Mouse (Mus musculus) stomach, postnatal 0 days (tissue): ENCODE measurements at regions not wholly inside any gene's neighbourhood (a gene's known extent, or its start where the extent isn't known, plus 50 kb on each side); places are given as distances from the start of the nearest gene placed in this dataset.

Experiments
- ATAC-seq: fragments of 200-750 bp; cut with Nextera tagmentation; 2 replicates; pipeline ENCODE4 v1.8.0; 2017; ENCODE audit not compliant: low FRiP score, low TSS enrichment
- DNase-seq: peaks from one replicate; pipeline ENCODE4 v3.0.0-alpha.2; 2016; ENCODE audit warnings: low spot score
- H3K27ac ChIP-seq: fragments of 300-500 bp; sonication (generic); replicated peaks from 2 replicates; pipeline ENCODE4 v1.5.1; 2014; ENCODE audit warnings: mild to moderate bottlenecking, control low read depth
- H3K27me3 ChIP-seq: fragments of 300-500 bp; sonication (generic); 2 replicates; pipeline ENCODE4 v1.6.1; 2014; ENCODE audit warnings: low read length; ENCODE audit not compliant: control insufficient read depth, insufficient read depth
- H3K36me3 ChIP-seq: fragments of 300-500 bp; sonication (generic); 2 replicates; pipeline ENCODE4 v1.6.1; 2014; ENCODE audit warnings: low read length, mixed read lengths; ENCODE audit not compliant: control insufficient read depth, insufficient read depth
- H3K4me1 ChIP-seq: fragments of 300-500 bp; sonication (generic); replicated peaks from 2 replicates; pipeline ENCODE4 v1.6.1; 2014; ENCODE audit warnings: antibody characterized with exemption; ENCODE audit not compliant: control insufficient read depth, insufficient read depth
- H3K4me2 ChIP-seq: fragments of 300-500 bp; sonication (generic); replicated peaks from 2 replicates; pipeline ENCODE4 v1.6.1; 2014; ENCODE audit warnings: low read depth, mild to moderate bottlenecking, control low read depth, moderate library complexity
- H3K4me3 ChIP-seq: fragments of 300-500 bp; sonication (generic); 2 replicates; pipeline ENCODE4 v1.5.1; 2014; ENCODE audit warnings: low read depth, low read length, control low read depth
- H3K9ac ChIP-seq: fragments of 300-500 bp; sonication (generic); 2 replicates; pipeline ENCODE4 v1.6.1; 2014; ENCODE audit warnings: mild to moderate bottlenecking, low read length, control low read depth, mixed read lengths
- H3K9me3 ChIP-seq: fragments of 300-500 bp; sonication (generic); 2 replicates; pipeline ENCODE4 v1.6.1; 2016; ENCODE audit warnings: low read length; ENCODE audit not compliant: control insufficient read depth
- CTCF ChIP-seq: IDR thresholded peaks from 2 replicates; pipeline ENCODE4 v1.5.1; 2016; ENCODE audit warnings: antibody characterized with exemption, low read depth, mild to moderate bottlenecking, moderate library complexity
- EP300 ChIP-seq: optimal IDR thresholded peaks from 2 replicates; pipeline ENCODE3; 2016; ENCODE audit warnings: antibody characterized with exemption
- WGBS: fragments of 180-500 bp; shearing (Covaris S2); extraction: QIAGEN DNeasy Blood & Tissue Kit; methylation state at CpG from one replicate; pipeline ENCODE4 v1.1.7; 2014; 5-methylcytosine and 5-hydroxymethylcytosine counted together

- ATAC-seq (no peak), DNase-seq (no peak)
- WGBS, result 78% methylated on average over 2 of the region's 2 CpGs
- TF ChIP-seq EP300 (no peak), CTCF (no peak)
- no peak overlapping the region for H3K9ac ChIP-seq
- H3K27ac ChIP-seq, result no peak overlapping the region
- no peaks in the 10 kb centered on the region for H3K27me3 ChIP-seq
- H3K4me1 ChIP-seq, result no peaks in the 10 kb centered on the region
- H3K4me2 ChIP-seq, result no peak overlapping the region
- no peak overlapping the region for H3K4me3 ChIP-seq
- no peaks in the 10 kb centered on the region for H3K9me3 ChIP-seq
- no peaks in the 10 kb centered on the region for H3K36me3 ChIP-seq
These were observed 591.8 kb upstream of the Fat1 start for GRCm38 (mm10) chr8:44343401-44343800.

GRCm38 (mm10) chr8:44343924-44344323 lies 591.3 kb upstream of the Fat1 start:
- H3K4me1 ChIP-seq, result no peaks in the 10 kb centered on the region
- WGBS, result 31% methylated on average over 2 of the region's 2 CpGs

GRCm38 (mm10) chr8:44347412-44347811 lies 587.8 kb upstream of the Fat1 start:
- H3K27ac ChIP-seq, result no peak overlapping the region
- no peak for DNase-seq
- H3K27me3 ChIP-seq, result no peaks in the 10 kb centered on the region
- no peaks in the 10 kb centered on the region for H3K4me1 ChIP-seq
- H3K4me3 ChIP-seq, result no peak overlapping the region
- TF ChIP-seq CTCF, result no peak
- no peak for TF ChIP-seq EP300
- no peaks in the 10 kb centered on the region for H3K9me3 ChIP-seq
- H3K36me3 ChIP-seq, result no peaks in the 10 kb centered on the region
- no peak for ATAC-seq
- H3K4me2 ChIP-seq, result no peak overlapping the region
- H3K9ac ChIP-seq, result no peak overlapping the region
- WGBS, result 54% methylated on average over 1 of the region's 1 CpGs

More at GRCm38 (mm10) chr8:44343924-44344323, 591.3 kb upstream of the Fat1 start:
- Histone ChIP-seq H3K9ac (no peak overlapping the region), H3K36me3 (no peaks in the 10 kb centered on the region), H3K27ac (no peak overlapping the region), H3K27me3 (no peaks in the 10 kb centered on the region), H3K4me3 (no peak overlapping the region), H3K4me2 (no peak overlapping the region), H3K9me3 (no peaks in the 10 kb centered on the region)
- no peak for DNase-seq
- no peak for ATAC-seq
- TF ChIP-seq CTCF (no peak), EP300 (no peak)

GRCm38 (mm10) chr8:44373987-44374386 lies 561.3 kb upstream of the Fat1 start:
- Histone ChIP-seq H3K9me3 (no peaks in the 10 kb centered on the region), H3K27ac (no peak overlapping the region), H3K4me1 (no peaks in the 10 kb centered on the region), H3K4me2 (no peak overlapping the region), H3K27me3 (no peaks in the 10 kb centered on the region), H3K9ac (no peak overlapping the region), H3K4me3 (no peak overlapping the region), H3K36me3 (no peaks in the 10 kb centered on the region)
- TF ChIP-seq EP300 (no peak), CTCF (no peak)
- 28% methylated on average over 6 of the region's 6 CpGs for WGBS
- no peak for ATAC-seq
- no peak for DNase-seq

GRCm38 (mm10) chr8:44377731-44378130 lies 557.5 kb upstream of the Fat1 start:
- DNase-seq (no peak), ATAC-seq (peak; percentile 93)
- H3K9me3 ChIP-seq, result no peaks in the 10 kb centered on the region
- no peak overlapping the region for H3K27ac ChIP-seq
- TF ChIP-seq CTCF, result no peak
- no peak for TF ChIP-seq EP300
- no peaks in the 10 kb centered on the region for H3K27me3 ChIP-seq
- no peak overlapping the region for H3K4me3 ChIP-seq
- no peaks in the 10 kb centered on the region for H3K4me1 ChIP-seq
- H3K9ac ChIP-seq, result no peak overlapping the region
- no peaks in the 10 kb centered on the region for H3K36me3 ChIP-seq
- 38% methylated on average over 3 of the region's 3 CpGs for WGBS
- no peak overlapping the region for H3K4me2 ChIP-seq

- DNase-seq, result no peak
- H3K4me3 ChIP-seq, result no peak overlapping the region
- WGBS, result 95% methylated on average over 6 of the region's 6 CpGs
- H3K27me3 ChIP-seq, result no peaks in the 10 kb centered on the region
- ATAC-seq, result no peak
- H3K36me3 ChIP-seq, result no peaks in the 10 kb centered on the region
- H3K27ac ChIP-seq, result no peak overlapping the region
- H3K4me2 ChIP-seq, result no peak overlapping the region
- no peaks in the 10 kb centered on the region; the same call in 1 of the 2 replicates for H3K9me3 ChIP-seq
- H3K9ac ChIP-seq, result no peak overlapping the region
- no peaks in the 10 kb centered on the region for H3K4me1 ChIP-seq
- no peak for TF ChIP-seq CTCF
- no peak for TF ChIP-seq EP300
These were observed 526.8 kb upstream of the Fat1 start for GRCm38 (mm10) chr8:44408462-44408861.
